Mouse (Mus musculus) kidney, adult 8-10 months (tissue): ENCODE results near the gene Vsx1.

Source experiments
- DNase-seq, 2 experiments: peaks; one replicate each; pipeline ENCODE4 v3.0.0; 2022

Vsx1 gene

DNA sequence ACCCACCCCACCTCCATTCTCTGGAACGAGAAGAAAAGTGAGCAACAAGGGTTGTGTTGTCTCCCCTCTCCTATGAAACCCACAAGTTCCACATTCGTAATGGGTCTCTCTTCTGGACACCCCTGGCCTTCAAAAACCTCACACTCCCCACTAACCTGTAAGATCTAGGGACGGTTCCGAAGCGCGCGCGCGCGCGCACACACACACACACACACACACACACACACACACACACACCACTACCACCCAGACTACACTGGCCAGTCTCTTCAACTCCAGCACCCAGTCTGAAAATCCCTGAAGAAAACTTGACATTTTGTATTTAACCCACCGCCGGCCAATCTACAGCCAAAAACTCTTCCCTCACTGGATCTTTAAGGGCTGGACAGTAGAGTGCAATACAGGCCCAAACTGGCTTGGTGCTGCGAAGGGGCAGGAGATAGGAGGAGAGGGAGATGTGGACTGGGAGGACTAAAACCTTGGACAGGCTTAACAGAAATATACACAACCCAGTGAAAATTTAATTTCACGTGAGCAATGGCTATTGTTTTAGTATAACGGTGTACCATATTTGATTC, at the start of gene Vsx1:
Gene Vsx1, minus strand, starts transcription at position 138 of the 578 bp plus-strand sequence.
- DNase-seq = no peak

DNA sequence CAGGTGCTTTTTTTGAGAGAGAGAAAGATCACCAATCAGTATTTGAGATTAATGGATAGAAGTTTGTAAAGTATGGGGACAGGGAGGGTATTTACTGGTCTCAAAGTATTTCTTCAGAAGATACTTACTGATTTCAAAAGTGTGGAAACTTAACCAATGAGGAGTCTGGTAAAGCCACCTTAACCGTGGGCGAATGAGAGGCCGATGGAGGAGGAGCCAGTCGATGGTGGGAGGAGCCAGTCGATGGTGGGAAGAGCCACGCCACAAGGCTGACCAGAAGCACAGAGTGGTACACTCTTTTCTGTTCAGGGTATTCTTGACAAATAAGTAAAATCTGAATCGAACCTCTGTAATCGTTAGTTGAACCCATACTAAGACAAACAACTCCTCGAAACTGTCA, 48.7 kb upstream of the Vsx1 start:
- no peak for DNase-seq

- DNase-seq = no peak
Observed at GRCm38 (mm10) chr2:150735756-150736576, 46.8 kb upstream of the Vsx1 start.

- DNase-seq = no peak
Observed at GRCm38 (mm10) chr2:150712167-150712674, 23.1 kb upstream of the Vsx1 start.

- DNase-seq = no peak
Observed at GRCm38 (mm10) chr2:150691481-150692170, 2.5 kb upstream of the Vsx1 start.

DNA sequence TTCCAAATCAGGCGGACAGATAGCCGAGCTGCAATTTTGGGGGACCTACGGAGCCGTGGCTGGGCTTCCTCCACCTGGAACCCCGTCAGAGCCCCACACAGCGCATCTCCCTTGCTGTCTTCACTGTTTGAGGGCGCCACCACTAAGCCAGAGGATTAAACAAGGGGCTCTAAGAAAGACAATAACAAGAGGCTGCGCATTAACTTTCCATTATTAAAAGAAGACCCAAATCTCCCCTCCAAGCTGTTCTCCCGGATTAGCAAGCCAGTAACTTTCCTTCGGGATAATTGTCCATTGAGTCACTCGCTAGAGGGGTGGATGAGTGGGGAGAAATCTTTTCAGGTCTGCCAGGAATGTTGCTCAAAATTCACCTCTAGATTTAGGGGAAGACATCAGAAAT, 1.1 kb upstream of the Vsx1 start:
- DNase-seq = no peak

DNA sequence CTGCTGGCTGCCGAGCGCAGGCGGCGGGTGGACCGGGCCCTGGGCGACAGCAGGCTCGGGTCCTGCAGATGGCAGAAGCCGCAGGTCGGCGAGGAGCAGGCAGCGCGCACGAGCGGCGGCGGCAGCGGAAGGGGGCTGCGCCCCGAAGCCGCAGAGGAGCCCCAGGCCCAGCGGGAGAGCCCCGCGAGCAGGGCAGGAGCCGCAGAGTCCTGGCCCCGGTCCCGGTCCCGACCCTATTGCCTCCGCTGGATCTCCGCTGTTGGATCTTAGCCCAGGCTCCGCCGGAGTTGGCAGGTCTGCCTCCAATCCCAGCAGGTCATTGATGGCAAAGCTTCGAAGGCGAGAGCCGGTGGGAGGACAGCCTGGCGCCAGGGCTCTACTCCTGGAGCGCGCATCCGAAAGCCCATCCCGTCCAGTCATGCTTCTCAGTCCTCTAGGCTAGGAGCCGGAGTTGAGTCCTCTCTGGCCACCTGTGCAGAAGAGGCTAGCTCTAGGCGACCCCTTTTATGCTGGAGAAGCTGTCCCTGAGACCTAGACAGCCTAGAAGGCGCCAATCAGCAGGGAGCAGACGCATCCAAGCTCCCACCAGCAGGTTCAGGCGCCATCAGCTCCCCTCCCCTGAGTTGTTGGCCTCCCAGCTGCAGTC, 496 bp downstream of the Vsx1 start:
- peak; percentile 38 to 64 for DNase-seq

GRCm38 (mm10) chr2:150687871-150688540, 1.2 kb downstream of the Vsx1 start:
- no peak for DNase-seq

DNA sequence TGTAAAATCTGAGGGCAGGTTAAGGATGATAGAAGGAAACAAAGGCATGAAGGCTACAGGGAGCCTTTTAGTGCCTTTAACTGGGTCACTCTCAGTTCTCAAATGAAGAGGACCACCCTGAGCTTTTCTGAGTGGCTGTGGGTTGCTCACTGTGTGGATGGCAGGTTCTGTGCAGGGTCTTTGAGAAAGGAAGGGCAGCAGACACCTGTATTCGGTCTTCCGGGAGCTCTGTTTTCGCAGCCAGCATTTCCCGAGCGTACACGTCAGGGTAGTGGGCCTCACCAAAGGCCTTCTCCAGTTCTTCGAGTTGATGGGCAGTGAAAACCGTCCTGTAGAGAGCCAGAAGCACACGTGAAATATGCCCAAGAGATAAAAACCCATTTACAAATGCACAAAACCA, 3.8 kb downstream of the Vsx1 start:
- no peak for DNase-seq

- DNase-seq = no peak
Observed at GRCm38 (mm10) chr2:150684451-150684850, 4.7 kb downstream of the Vsx1 start.

GRCm38 (mm10) chr2:150681581-150681980, 7.6 kb downstream of the Vsx1 start:
- DNase-seq = no peak

DNA sequence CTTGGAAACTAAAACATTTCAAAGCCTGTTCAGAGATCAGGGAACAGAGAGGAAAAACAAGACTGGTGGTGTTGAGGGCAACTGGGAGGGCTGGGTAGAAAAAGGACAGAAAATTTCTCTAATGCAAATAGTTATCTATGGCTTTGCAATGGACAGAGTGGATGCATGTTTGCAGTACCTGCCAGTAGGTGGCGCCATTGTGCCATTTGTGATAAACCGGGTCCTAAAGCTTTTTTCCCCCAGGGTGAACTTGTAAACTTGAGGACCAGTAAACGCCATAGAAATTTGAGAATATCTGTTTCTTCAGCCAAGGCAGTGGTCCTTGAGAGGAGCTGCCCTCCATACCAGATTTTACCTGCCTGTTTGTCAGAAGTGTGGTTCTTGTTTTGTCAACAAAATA, 10.8 kb downstream of the Vsx1 start:
- DNase-seq = peak in 1 of 2 experiments; percentile 68

- no peak for DNase-seq
Observed at GRCm38 (mm10) chr2:150675525-150675924, 13.6 kb downstream of the Vsx1 start.

DNA sequence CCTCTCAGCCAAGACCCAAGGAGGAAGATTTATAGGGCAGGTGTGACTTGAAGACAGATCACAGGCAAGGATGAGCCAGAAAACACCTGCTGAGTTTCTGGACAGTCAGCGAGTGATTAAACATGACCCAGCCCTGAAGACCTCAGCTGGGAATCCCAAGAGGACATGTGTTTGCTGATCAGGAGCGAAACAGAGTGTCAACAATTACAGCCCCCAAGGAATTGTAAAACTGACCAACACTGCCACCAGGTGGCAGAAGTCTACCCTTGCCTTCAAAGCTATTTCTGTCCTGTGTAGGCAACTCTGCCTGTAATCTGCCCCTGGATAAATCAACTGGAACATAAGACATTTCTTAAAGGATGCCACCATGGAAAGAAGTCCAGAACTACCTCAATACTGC, 14.3 kb downstream of the Vsx1 start:
- peak in 1 of 2 experiments; percentile 67 for DNase-seq

DNA sequence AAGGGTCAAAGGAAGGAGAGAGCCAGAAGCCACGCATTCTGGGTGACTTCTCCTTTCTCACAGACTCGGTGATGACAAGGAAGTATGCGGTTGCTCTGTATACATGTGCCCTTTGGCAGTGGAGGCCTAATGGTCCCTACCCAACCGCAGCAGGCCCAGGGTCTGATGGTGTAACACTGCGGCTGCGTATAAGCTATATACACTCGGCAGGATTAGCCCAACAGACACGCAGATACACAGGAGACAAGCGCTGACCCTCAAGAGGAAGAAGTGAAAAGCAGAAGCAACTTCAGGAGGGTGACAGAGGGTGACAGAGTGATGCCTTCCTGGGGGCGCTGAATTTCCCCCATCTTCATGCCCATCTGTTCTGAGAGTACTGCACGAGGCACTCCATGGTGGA, 15.2 kb downstream of the Vsx1 start:
- DNase-seq = no peak

DNA sequence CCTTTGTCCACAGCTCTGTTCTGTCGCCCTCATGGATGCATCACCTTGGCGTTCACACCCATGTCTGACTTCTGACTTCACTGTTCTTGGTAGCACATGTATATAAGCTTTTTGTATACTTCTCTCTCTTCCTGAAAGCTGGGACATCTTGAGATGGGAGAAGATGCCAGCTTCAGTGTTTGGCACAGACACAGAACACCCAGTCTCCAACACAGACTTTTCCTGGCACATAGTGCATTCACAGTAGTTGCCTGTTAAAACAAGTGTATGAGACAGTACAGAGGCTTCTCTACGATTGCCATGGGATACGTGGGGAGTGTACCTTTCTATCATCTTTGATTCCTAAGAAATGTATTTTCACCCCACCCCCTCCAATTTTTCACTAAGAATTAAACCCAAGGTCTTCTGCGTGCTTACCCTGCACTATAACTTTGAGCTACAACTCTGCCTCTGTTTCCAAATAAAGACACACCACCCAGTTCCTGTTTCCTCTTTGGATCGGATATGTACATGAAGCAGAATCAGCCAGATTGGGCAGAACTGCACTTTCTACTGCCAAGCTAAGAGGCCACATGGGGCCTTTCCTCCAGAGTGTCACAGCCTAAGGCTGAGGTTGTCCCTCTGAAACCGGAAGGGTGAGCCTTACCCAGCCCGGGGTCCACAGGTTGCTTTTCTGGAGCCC, 17.4 kb downstream of the Vsx1 start:
- no peak for DNase-seq

- no peak for DNase-seq
Observed at GRCm38 (mm10) chr2:150670926-150671325, 18.2 kb downstream of the Vsx1 start.

DNA sequence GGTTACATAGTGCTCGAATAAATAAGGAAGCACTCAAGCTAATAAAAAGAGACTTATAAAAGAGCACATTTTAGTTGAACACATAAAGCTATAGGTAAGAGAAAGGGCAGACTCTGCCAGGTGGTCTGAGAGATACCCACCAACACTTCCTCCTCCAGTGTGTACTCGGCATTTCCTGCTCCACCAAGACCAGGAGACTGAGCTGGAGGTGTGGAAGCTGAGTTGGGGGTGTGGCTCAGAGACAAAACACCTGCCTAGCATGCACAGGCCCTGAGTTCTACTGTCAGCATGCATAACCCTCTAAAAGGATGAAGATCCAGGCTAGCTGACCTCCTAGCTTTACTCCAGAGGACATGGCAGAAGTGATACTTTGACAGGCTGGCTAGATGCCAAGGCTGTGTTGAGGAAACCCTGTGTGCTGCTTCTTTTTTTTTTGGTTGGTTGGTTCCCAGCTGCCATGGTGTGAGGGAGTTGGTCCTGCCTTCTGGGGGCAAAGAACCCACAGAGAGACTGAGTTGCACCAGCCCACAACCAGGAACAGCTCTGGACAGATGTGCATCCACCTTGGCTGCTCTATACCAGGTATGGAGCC, 19.6 kb downstream of the Vsx1 start:
- no peak for DNase-seq

DNA sequence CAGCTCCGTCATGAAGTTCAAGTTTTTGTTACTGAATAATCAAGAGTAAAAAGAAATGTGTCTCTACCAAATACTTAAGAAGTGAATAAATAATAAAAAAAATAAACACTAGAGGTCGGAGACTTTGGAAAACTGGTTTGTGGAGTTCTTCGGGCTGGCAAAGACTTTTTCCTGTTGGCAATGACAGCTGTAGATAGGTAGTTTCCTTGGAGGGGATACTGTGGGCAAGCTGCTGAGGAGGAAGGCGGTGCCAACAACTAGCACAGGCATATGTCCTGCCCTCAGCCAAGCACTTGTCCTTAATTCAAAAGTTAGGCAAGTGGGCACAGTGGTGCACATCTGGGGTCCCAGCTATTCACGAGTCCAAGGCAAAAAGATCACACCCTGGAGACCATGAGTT, 20.2 kb downstream of the Vsx1 start:
- DNase-seq = no peak

DNA sequence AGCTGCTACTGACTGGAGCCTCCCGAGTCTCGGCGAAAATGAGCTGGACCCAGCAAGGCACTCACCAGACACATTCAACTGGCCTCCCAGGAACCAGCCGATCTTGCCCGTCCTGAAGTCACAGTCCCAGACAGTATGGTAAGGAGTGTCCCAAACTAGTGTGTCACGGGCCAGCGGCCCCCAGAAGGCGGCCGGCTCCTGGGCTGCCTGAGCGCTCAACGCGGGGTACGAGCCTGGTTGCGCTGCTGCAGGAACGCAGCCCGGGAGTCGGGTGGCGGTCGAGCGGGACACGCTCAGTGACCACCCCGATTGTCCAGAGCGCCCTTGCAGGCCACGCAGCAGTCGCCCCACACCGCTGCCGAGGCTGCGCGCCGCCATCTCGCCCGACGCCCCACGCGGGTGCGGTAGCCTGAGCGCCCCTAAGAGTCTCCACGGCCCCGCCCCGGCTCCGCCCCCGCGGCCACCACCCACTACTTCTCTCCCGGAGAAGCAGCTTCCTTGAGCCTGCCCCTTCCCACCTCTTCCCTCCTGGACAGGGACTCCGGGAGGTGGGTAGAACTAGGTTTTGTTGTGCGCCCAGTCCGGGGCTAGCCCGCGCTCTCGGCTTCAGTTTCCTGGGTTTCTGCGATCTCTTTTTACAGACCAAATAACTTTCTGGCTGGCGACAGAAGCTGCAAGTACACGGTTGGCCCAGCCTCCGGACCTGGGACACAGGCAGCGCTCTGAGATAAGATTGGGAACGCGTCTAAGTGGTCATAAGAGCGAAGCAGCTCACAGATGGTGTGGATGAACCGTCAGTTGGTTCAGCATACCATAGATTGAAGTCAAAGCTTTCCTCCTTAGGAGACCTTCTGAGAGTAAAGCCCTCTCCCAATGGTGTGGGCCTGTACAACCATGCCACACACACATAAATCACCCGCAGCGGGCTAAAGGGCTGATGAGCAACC, 21.1 kb downstream of the Vsx1 start, which contains the start of gene Acss1:
Gene Acss1, minus strand, starts transcription at position 681 of the 947 bp plus-strand sequence.
- DNase-seq = peak; percentile 80 to 83
